Mouse (Mus musculus) G1E (cell line): ENCODE data around the gene AY358078. TPM values are rescaled to one million over a fixed set of nuclear protein-coding genes. Genes with fewer than 3 reads are reported as not detected.
"Not testable (repeated sequence)": the region's sequence is repeated elsewhere in the genome, so short reads cannot be mapped to it uniquely, and the experiment has no call there.

Experiments used
- ATAC-seq: 2 replicates; pipeline ENCODE4 v1.8.0; 2016; ENCODE audit warnings: mild to moderate bottlenecking; ENCODE audit not compliant: insufficient number of reproducible peaks, poor library complexity, low FRiP score, severe bottlenecking; ENCODE audit errors: extremely low read depth
- DNase-seq: peaks from one replicate; pipeline ENCODE4 v3.0.0; 2012; ENCODE audit warnings: low spot score
- H3K27me3 ChIP-seq: 2 replicates; pipeline ENCODE4 v1.6.1; 2012; ENCODE audit warnings: mild to moderate bottlenecking, low read length, inconsistent platforms; ENCODE audit not compliant: insufficient read depth
- H3K36me3 ChIP-seq: replicated peaks from 2 replicates; pipeline ENCODE3; 2012; ENCODE audit warnings: mild to moderate bottlenecking, inconsistent platforms
- H3K4me1 ChIP-seq: 2 replicates; pipeline ENCODE4 v1.6.1; 2012; ENCODE audit warnings: low read depth, low read length, inconsistent platforms, mixed read lengths; ENCODE audit not compliant: insufficient read depth
- H3K4me3 ChIP-seq: 2 replicates; pipeline ENCODE4 v1.5.1; 2012; ENCODE audit warnings: low read depth, mild to moderate bottlenecking, inconsistent platforms, low read length, moderate library complexity, mixed read lengths
- H3K9me3 ChIP-seq: replicated peaks from 2 replicates; pipeline ENCODE4 v1.6.1; 2012; ENCODE audit warnings: inconsistent platforms
- CTCF ChIP-seq: IDR thresholded peaks from 2 replicates; pipeline ENCODE4 v1.5.1; 2012; ENCODE audit warnings: low read depth, low read length, inconsistent platforms, mixed read lengths
- GATA1 ChIP-seq: IDR thresholded peaks from 2 replicates; pipeline ENCODE4 v1.6.1; 2012; ENCODE audit warnings: borderline replicate concordance, low read length, inconsistent platforms, mixed read lengths
- GATA2 ChIP-seq: IDR thresholded peaks from 2 replicates; pipeline ENCODE4 v1.6.1; 2012; ENCODE audit warnings: low read depth, low read length, inconsistent platforms, borderline replicate concordance
- POLR2AphosphoS5 ChIP-seq: IDR thresholded peaks from 2 replicates; pipeline ENCODE4 v1.6.1; 2012; ENCODE audit warnings: low read depth, low read length, inconsistent platforms; ENCODE audit not compliant: insufficient replicate concordance
- TAL1 ChIP-seq: conservative IDR thresholded peaks from 2 replicates; pipeline ENCODE4 v1.6.1; 2012; ENCODE audit warnings: low read depth, low read length, inconsistent platforms, mixed read lengths
- polyA plus RNA-seq: library from polyadenylated mRNA; stranded (reverse); fragments of >175 nt; gene quantifications from 2 replicates; pipeline ENCODE4 v1.2.3, GENCODE M21; 2012
- total RNA-seq, 2 experiments: library from RNA; stranded (forward) in 1 of 2; stranded (reverse) in 1 of 2; fragments of 200-1000 nt in 1 of 2; fragments of >200 nt in 1 of 2; fragmentation: Nextera tagmentation in 1 of 2; gene quantifications; 2 replicates each; pipeline ENCODE4 v1.2.3; 2014 to 2017

The AY358078 gene
- total and polyA plus RNA-seq, 3 experiments = not detected

GRCm38 (mm10) chr14:51842250-51842649, 42.4 kb downstream of the AY358078 start:
- no peak for ATAC-seq

GRCm38 (mm10) chr14:51842781-51843180, 42.9 kb downstream of the AY358078 start:
- ATAC-seq = no peak
- Histone ChIP-seq H3K27me3 (peaks cover 7% of the 10 kb centered on the region; the same call in 1 of the 2 replicates), H3K9me3 (no peaks in the 10 kb centered on the region), H3K4me1 (no peaks in the 10 kb centered on the region), H3K36me3 (no peaks in the 10 kb centered on the region), H3K4me3 (no peak overlapping the region)
- DNase-seq = no peak
- no peak for TF ChIP-seq GATA2
- no peak for TF ChIP-seq TAL1
- no peak for TF ChIP-seq GATA1
- TF ChIP-seq CTCF = no peak
- TF ChIP-seq POLR2AphosphoS5 = no peak

More at GRCm38 (mm10) chr14:51842250-51842649, 42.4 kb downstream of the AY358078 start:
- DNase-seq = no peak
- Histone ChIP-seq H3K9me3 (no peaks in the 10 kb centered on the region), H3K36me3 (no peaks in the 10 kb centered on the region), H3K4me3 (no peak overlapping the region), H3K4me1 (no peaks in the 10 kb centered on the region), H3K27me3 (peaks cover 4% of the 10 kb centered on the region; the same call in 1 of the 2 replicates)
- no peak for TF ChIP-seq POLR2AphosphoS5
- no peak for TF ChIP-seq CTCF
- TF ChIP-seq GATA1 = no peak
- TF ChIP-seq TAL1 = no peak
- no peak for TF ChIP-seq GATA2

DNA sequence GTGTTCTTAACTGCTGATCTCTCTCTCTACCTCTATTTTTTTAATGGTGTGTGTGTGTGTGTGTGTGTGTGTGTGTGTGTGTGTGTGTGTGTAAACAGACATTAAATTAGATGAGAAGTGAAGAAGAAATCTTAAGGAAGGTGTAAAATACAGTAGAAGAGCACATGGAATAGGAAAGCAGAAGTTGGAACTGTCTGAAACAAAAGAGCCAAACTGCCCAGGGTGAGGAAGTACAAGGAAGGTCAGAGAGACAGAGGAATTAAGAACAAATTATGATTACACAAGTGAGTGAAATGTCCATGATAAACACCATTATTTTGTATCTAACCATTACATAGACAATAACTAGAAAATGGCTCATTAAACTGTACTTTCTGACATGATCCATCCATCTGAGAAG, 44.0 kb downstream of the AY358078 start:
- Histone ChIP-seq H3K36me3 (no peaks in the 10 kb centered on the region), H3K4me3 (no peak overlapping the region), H3K27me3 (peaks cover 7% of the 10 kb centered on the region; the same call in 1 of the 2 replicates), H3K9me3 (no peaks in the 10 kb centered on the region), H3K4me1 (no peaks in the 10 kb centered on the region)
- ATAC-seq (no peak), DNase-seq (no peak)
- no peak for TF ChIP-seq POLR2AphosphoS5
- TF ChIP-seq CTCF = no peak
- TF ChIP-seq GATA1 = no peak
- TF ChIP-seq GATA2 = no peak
- no peak for TF ChIP-seq TAL1

DNA sequence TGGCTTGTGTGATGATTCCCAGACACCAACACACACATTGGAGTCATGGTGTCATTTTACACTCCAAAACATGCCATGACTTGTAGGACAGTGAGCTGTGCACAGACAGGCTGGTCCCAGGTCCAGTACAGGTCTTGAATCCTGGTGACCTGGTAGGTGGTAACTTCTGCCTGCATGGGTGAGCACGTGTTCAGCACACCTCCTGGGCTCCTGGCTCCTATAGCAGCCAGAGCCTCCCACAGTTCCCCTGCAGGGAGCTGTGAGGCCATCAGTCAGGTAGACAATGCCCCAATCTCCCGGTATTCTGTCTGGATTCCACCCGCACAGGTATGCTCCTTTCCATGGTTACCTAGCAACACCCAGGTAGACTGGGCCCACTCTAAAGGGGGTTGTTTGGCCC, 46.7 kb downstream of the AY358078 start:
- no peaks in the 10 kb centered on the region for H3K9me3 ChIP-seq
- no peak for TF ChIP-seq POLR2AphosphoS5
- TF ChIP-seq TAL1 = no peak
- no peak overlapping the region for H3K4me3 ChIP-seq
- no peaks in the 10 kb centered on the region for H3K4me1 ChIP-seq
- DNase-seq = no peak
- H3K36me3 ChIP-seq = no peaks in the 10 kb centered on the region
- ATAC-seq = no peak
- H3K27me3 ChIP-seq = peaks cover 7% of the 10 kb centered on the region; the same call in 1 of the 2 replicates

DNA sequence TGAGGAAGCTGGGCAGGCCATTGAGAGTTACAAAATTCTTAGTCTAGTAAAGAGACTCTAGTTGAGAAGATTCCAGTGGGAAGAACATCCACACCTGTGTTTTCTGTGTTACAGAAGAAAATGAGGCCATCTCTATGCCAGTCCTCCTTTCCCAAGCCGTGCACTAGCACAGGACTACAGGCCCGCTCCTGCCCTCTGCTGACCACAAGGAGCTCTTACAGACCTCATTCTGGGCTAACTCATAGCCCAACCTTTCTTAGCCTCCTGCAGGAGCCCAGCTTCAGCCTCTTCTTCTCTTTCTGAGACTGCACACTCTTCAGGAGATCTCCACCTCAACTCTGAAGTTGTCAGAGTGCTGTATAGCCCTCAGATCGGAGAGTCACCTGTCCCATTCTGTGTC, 51.2 kb downstream of the AY358078 start:
- not testable (repeated sequence) for H3K4me1 ChIP-seq, H3K36me3 ChIP-seq, DNase-seq, H3K9me3 ChIP-seq, H3K4me3 ChIP-seq, ATAC-seq
- H3K27me3 ChIP-seq = peaks cover 10% of the 10 kb centered on the region; the same call in 1 of the 2 replicates

DNA sequence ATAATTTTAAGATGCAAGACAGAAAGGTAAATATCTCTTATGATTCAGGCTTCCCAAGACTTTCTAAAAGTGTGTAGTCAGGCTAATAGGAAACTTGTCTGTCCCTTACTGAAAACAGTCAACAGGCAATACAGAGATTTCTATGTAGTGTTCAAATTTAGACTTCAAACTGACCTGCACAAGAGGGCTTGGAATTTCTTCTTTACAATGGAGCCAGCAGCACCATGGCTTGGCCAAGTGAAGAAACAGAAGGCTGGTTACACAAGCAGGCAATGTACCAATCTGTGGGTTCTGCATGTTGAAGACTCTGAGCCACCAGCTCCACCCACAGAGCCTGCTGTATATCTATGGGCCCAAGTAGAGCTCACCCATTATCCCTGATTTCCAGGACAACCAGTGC, 53.6 kb downstream of the AY358078 start, which contains the start of gene Ear6:
Gene Ear6 (plus strand): TSS at position 301 of the 400 bp plus-strand sequence.
- H3K27me3 ChIP-seq = peaks cover 8% of the 10 kb centered on the region; the same call in 1 of the 2 replicates
- no peak within 1 kb of the TSS for H3K4me3 ChIP-seq
- no peak for DNase-seq
- no peak for TF ChIP-seq TAL1
- TF ChIP-seq GATA1 = no peak
- no peak for TF ChIP-seq GATA2
- no peak for TF ChIP-seq POLR2AphosphoS5
- no peak for TF ChIP-seq CTCF
- H3K36me3 ChIP-seq = no peaks in the 10 kb centered on the region
- H3K9me3 ChIP-seq = no peaks in the 10 kb centered on the region
- no peak for ATAC-seq
- H3K4me1 ChIP-seq = no peaks in the 10 kb centered on the region

DNA sequence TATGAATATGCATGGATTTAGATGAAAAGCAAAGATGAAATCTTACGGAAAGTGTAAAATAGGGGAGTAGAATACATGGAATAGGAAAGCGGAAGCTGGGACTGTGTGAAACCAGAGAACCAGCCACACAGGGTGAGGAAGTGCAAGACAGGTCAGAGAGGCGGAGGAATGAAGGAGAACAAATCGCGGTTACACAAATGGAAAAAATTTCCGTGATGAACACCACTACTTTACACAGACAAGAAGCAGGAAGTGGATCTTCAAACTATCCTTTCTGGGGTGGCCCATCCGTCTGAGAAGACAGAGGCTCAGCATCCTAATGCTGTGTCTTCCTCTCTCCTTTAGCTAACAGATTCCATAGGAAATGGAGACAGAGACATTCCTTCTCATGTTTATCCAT, 55.4 kb downstream of the AY358078 start:
- not testable (repeated sequence) for H3K4me3 ChIP-seq, H3K36me3 ChIP-seq, H3K4me1 ChIP-seq, H3K9me3 ChIP-seq, DNase-seq, ATAC-seq
- peaks cover 13% of the 10 kb centered on the region; the same call in 1 of the 2 replicates for H3K27me3 ChIP-seq

DNA sequence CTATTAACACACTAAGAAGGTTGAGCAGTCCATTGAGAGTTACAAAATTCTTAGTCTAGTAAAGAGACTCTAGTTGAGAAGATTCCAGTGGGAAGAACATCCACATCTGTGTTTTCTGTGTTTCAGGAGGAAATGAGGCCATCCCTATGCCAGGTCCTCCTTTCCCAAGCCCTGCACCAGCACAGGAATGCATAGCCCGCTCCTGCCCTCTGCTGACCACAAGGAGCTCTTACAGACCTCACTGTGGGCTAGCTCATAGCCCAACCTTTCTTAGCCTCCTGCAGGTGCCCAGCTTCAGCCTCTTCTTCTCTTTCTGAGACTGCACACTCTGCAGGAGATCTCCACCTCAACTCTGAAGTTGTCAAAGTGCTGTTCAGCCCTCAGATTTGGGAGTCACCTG, 63.8 kb downstream of the AY358078 start:
- H3K4me1 ChIP-seq, ATAC-seq, DNase-seq, H3K36me3 ChIP-seq, H3K4me3 ChIP-seq, H3K27me3 ChIP-seq, H3K9me3 ChIP-seq: not testable (repeated sequence)
